Mouse (Mus musculus): Measurements from ENCODE around the gene Kcnd3. TPM values are rescaled to one million over a fixed set of nuclear protein-coding genes. Genes with fewer than 3 reads are reported as not detected.

The Kcnd3 gene
- polyA plus RNA-seq, 1 experiment: 21.2 TPM

GRCm38 (mm10) chr3:105538406-105538805 is 86.3 kb downstream of the Kcnd3 start:
- no peak for TF ChIP-seq CTCF (IDR thresholded peaks at IDR 0.05; ENCODE audit: extremely low read depth, insufficient read depth, low read length)
- no peak for TF ChIP-seq POLR2A (IDR thresholded peaks at IDR 0.05; ENCODE audit: extremely low read depth, insufficient read depth, low read length)
- Histone ChIP-seq H3K4me3 (ENCODE audit: insufficient read depth, low read length) (no peak overlapping the region), H3K4me1 (ENCODE audit: control insufficient read depth, insufficient read depth, low read length) (peaks cover 10% of the 10 kb centered on the region), H3K27ac (ENCODE audit: insufficient read depth, low read length) (0 out of 2 replicates have a peak overlapping the region, but pooled peaks have one; percentile 24)

- peaks cover 10% of the 10 kb centered on the region for H3K4me1 ChIP-seq (ENCODE audit: control insufficient read depth, insufficient read depth, low read length)
- H3K4me3 ChIP-seq (ENCODE audit: insufficient read depth, low read length): no peak overlapping the region
- no peak for TF ChIP-seq POLR2A (IDR thresholded peaks at IDR 0.05; ENCODE audit: extremely low read depth, insufficient read depth, low read length)
- TF ChIP-seq CTCF (IDR thresholded peaks at IDR 0.05; ENCODE audit: extremely low read depth, insufficient read depth, low read length): no peak
- H3K27ac ChIP-seq (ENCODE audit: insufficient read depth, low read length): no peak overlapping the region
These were observed 86.9 kb downstream of the Kcnd3 start for GRCm38 (mm10) chr3:105538819-105539607.

GRCm38 (mm10) chr3:105542741-105543140 is 90.6 kb downstream of the Kcnd3 start:
- no peak overlapping the region for H3K27ac ChIP-seq (ENCODE audit: insufficient read depth, low read length)

GRCm38 (mm10) chr3:105544106-105544505 is 92.0 kb downstream of the Kcnd3 start:
- TF ChIP-seq POLR2A (IDR thresholded peaks at IDR 0.05; ENCODE audit: extremely low read depth, insufficient read depth, low read length): no peak
- no peak for TF ChIP-seq CTCF (IDR thresholded peaks at IDR 0.05; ENCODE audit: extremely low read depth, insufficient read depth, low read length)
- no peak overlapping the region for H3K27ac ChIP-seq (ENCODE audit: insufficient read depth, low read length)
- H3K4me3 ChIP-seq (ENCODE audit: insufficient read depth, low read length): no peak overlapping the region
- peaks cover 9% of the 10 kb centered on the region for H3K4me1 ChIP-seq (ENCODE audit: control insufficient read depth, insufficient read depth, low read length)

More at GRCm38 (mm10) chr3:105542741-105543140, 90.6 kb downstream of the Kcnd3 start:
- TF ChIP-seq CTCF (IDR thresholded peaks at IDR 0.05; ENCODE audit: extremely low read depth, insufficient read depth, low read length): no peak
- no peak for TF ChIP-seq POLR2A (IDR thresholded peaks at IDR 0.05; ENCODE audit: extremely low read depth, insufficient read depth, low read length)
- Histone ChIP-seq H3K4me1 (ENCODE audit: control insufficient read depth, insufficient read depth, low read length) (peaks cover 15% of the 10 kb centered on the region), H3K4me3 (ENCODE audit: insufficient read depth, low read length) (no peak overlapping the region)

GRCm38 (mm10) chr3:105546611-105547071 is 94.5 kb downstream of the Kcnd3 start:
- H3K4me3 ChIP-seq (ENCODE audit: insufficient read depth, low read length): no peak overlapping the region
- peak overlapping the region; percentile 70; the same call in 1 of the 2 replicates for H3K27ac ChIP-seq (ENCODE audit: insufficient read depth, low read length)
- peaks cover 6% of the 10 kb centered on the region for H3K4me1 ChIP-seq (ENCODE audit: control insufficient read depth, insufficient read depth, low read length)
- no peak for TF ChIP-seq CTCF (IDR thresholded peaks at IDR 0.05; ENCODE audit: extremely low read depth, insufficient read depth, low read length)

GRCm38 (mm10) chr3:105548074-105548771 is 96.1 kb downstream of the Kcnd3 start:
- no peak overlapping the region for H3K27ac ChIP-seq (ENCODE audit: insufficient read depth, low read length)
- no peak overlapping the region for H3K4me3 ChIP-seq (ENCODE audit: insufficient read depth, low read length)
- TF ChIP-seq CTCF (IDR thresholded peaks at IDR 0.05; ENCODE audit: extremely low read depth, insufficient read depth, low read length) (no peak), POLR2A (IDR thresholded peaks at IDR 0.05; ENCODE audit: extremely low read depth, insufficient read depth, low read length) (no peak)
- H3K4me1 ChIP-seq (ENCODE audit: control insufficient read depth, insufficient read depth, low read length): peaks cover 6% of the 10 kb centered on the region

GRCm38 (mm10) chr3:105559456-105559855 is 107.3 kb downstream of the Kcnd3 start:
- H3K27ac ChIP-seq (ENCODE audit: insufficient read depth, low read length): no peak overlapping the region

GRCm38 (mm10) chr3:105566973-105567372 is 114.8 kb downstream of the Kcnd3 start:
- TF ChIP-seq CTCF (IDR thresholded peaks at IDR 0.05; ENCODE audit: extremely low read depth, insufficient read depth, low read length): no peak
- Histone ChIP-seq H3K4me3 (ENCODE audit: insufficient read depth, low read length) (no peak overlapping the region), H3K27ac (ENCODE audit: insufficient read depth, low read length) (peak overlapping the region; percentile 80; the same call in 1 of the 2 replicates), H3K4me1 (ENCODE audit: control insufficient read depth, insufficient read depth, low read length) (peaks cover 14% of the 10 kb centered on the region)

More at GRCm38 (mm10) chr3:105559456-105559855, 107.3 kb downstream of the Kcnd3 start:
- no peak for TF ChIP-seq CTCF (IDR thresholded peaks at IDR 0.05; ENCODE audit: extremely low read depth, insufficient read depth, low read length)
- TF ChIP-seq POLR2A (IDR thresholded peaks at IDR 0.05; ENCODE audit: extremely low read depth, insufficient read depth, low read length): no peak
- H3K4me3 ChIP-seq (ENCODE audit: insufficient read depth, low read length): no peak overlapping the region
- peaks cover 6% of the 10 kb centered on the region for H3K4me1 ChIP-seq (ENCODE audit: control insufficient read depth, insufficient read depth, low read length)

GRCm38 (mm10) chr3:105567472-105567871 is 115.3 kb downstream of the Kcnd3 start:
- Histone ChIP-seq H3K4me3 (ENCODE audit: insufficient read depth, low read length) (no peak overlapping the region), H3K27ac (ENCODE audit: insufficient read depth, low read length) (peak overlapping the region; percentile 80), H3K4me1 (ENCODE audit: control insufficient read depth, insufficient read depth, low read length) (peaks cover 14% of the 10 kb centered on the region)
- no peak for TF ChIP-seq CTCF (IDR thresholded peaks at IDR 0.05; ENCODE audit: extremely low read depth, insufficient read depth, low read length)
- no peak for TF ChIP-seq POLR2A (IDR thresholded peaks at IDR 0.05; ENCODE audit: extremely low read depth, insufficient read depth, low read length)
